Mouse (Mus musculus) hindbrain, embryonic 12.5 days (tissue): Measurements from ENCODE around the gene Lef1. TPM values are rescaled to one million over a fixed set of nuclear protein-coding genes. Genes with fewer than 3 reads are reported as not detected.

Experiments
- ATAC-seq: fragments of 200-750 bp; cut with Nextera tagmentation; 2 replicates; pipeline ENCODE4 v1.8.0; 2017; ENCODE audit warnings: moderate TSS enrichment; ENCODE audit not compliant: low FRiP score
- H3K27ac ChIP-seq: fragments of 300-500 bp; sonication (generic); 2 replicates; pipeline ENCODE4 v1.5.1; 2016; ENCODE audit warnings: mild to moderate bottlenecking
- H3K27me3 ChIP-seq: fragments of 300-500 bp; sonication (generic); 2 replicates; pipeline ENCODE4 v1.6.1; 2016; ENCODE audit warnings: mild to moderate bottlenecking
- H3K36me3 ChIP-seq: fragments of 300-500 bp; sonication (generic); 2 replicates; pipeline ENCODE4 v1.6.1; 2016; ENCODE audit warnings: mild to moderate bottlenecking
- H3K4me1 ChIP-seq: fragments of 300-500 bp; sonication (generic); 2 replicates; pipeline ENCODE4 v1.6.1; 2016
- H3K4me2 ChIP-seq: fragments of 300-500 bp; sonication (generic); replicated peaks from 2 replicates; pipeline ENCODE4 v1.6.1; 2016; ENCODE audit warnings: mild to moderate bottlenecking
- H3K4me3 ChIP-seq: fragments of 300-500 bp; sonication (generic); 2 replicates; pipeline ENCODE4 v1.5.1; 2016; ENCODE audit warnings: mild to moderate bottlenecking
- H3K9ac ChIP-seq: fragments of 300-500 bp; sonication (generic); 2 replicates; pipeline ENCODE4 v1.6.1; 2016; ENCODE audit warnings: mild to moderate bottlenecking, moderate library complexity
- H3K9me3 ChIP-seq: fragments of 300-500 bp; sonication (generic); replicated peaks from 2 replicates; pipeline ENCODE4 v1.6.1; 2016; ENCODE audit warnings: mild to moderate bottlenecking
- WGBS: fragments of 180-500 bp; shearing (Covaris S2); methylation state at CpG from one replicate; pipeline ENCODE4 v1.1.7; 2016; 5-methylcytosine and 5-hydroxymethylcytosine counted together
- polyA plus RNA-seq: library from polyadenylated mRNA; unstranded; fragments of >200 nt; fragmentation: Nextera tagmentation; extraction: Ambion mirVana; gene quantifications from 2 replicates; pipeline ENCODE4 v1.2.1, GENCODE M21; 2016

Gene Lef1
- polyA plus RNA-seq, 1 experiment from 2014 or later: 33.6 TPM

DNA sequence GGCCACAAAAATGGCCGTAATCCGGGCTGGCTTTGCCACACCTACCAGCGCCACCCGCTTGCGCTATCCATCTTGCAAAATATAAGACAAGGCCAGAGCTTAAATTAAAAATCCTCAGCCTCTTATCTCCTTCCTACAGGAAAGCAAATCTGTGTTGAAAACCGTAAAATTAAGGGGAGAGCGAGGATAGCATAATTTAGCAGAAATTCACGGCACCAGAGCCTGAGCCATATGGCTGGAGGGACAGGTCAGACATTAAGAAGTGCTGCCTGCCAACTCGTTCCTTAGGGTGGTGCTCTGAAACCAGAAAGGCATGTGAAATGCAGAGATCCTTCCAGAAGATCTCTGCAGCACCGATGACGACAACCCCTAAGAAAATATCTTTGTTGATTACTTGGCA, 70.7 kb downstream of the Lef1 start:
- Histone ChIP-seq H3K27ac (no peak overlapping the region), H3K4me2 (no peak overlapping the region), H3K4me3 (no peak overlapping the region), H3K36me3 (no peaks in the 10 kb centered on the region), H3K4me1 (0 out of 2 replicates have a peak, but pooled peaks cover under 1% of the 10 kb centered on the region), H3K27me3 (no peaks in the 10 kb centered on the region), H3K9ac (no peak overlapping the region), H3K9me3 (no peaks in the 10 kb centered on the region)
- WGBS: 87% methylated on average over 11 of the region's 11 CpGs
- no peak for ATAC-seq

DNA sequence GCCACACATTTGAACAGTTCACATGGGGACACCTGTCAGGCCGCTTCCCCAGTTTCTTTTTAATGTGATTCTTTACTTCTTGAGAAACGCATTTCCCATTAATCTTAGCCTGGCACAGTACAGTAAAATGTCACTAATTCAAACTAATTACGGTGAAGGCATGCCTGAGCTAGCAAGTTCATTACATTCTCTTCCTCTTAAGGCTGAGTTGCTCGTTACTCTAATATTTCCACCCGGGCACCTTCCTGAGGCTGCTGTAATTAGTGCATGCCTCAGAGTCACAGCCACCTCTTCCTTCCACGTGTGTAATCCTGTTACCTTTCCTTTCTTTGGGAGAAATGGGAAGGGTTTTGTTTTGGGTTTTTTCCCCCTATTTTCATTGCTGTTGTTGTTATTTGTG, 71.9 kb downstream of the Lef1 start:
- ATAC-seq: no peak
- Histone ChIP-seq H3K4me3 (no peak overlapping the region), H3K4me2 (no peak overlapping the region), H3K9ac (no peak overlapping the region), H3K4me1 (no peaks in the 10 kb centered on the region), H3K36me3 (no peaks in the 10 kb centered on the region), H3K27me3 (no peaks in the 10 kb centered on the region), H3K9me3 (no peaks in the 10 kb centered on the region), H3K27ac (no peak overlapping the region)
- WGBS: 63% methylated on average over 6 of the region's 6 CpGs

DNA sequence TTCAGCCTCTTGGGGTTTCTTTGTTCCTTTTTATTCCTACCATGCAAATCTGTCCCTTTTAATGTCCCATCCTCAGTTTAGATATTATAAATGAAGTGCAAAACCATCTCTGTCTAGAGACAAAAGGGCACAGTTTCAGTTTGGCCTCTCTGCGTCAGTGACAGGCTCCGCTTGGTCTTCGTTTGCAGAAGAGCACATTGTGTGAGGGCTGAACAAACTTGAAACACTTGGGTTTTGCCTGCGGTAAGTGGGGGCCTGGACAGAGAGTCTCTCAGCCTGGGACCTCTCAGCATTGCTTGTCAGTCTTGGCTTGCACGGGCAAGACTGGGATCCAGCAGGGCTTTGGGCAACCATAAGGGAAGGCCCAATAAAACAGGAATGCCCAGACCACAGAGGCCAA, 75.9 kb downstream of the Lef1 start:
- Histone ChIP-seq H3K27ac (no peak overlapping the region), H3K4me3 (no peak overlapping the region), H3K9ac (no peak overlapping the region), H3K9me3 (no peaks in the 10 kb centered on the region), H3K4me2 (no peak overlapping the region), H3K27me3 (no peaks in the 10 kb centered on the region), H3K36me3 (no peaks in the 10 kb centered on the region), H3K4me1 (no peaks in the 10 kb centered on the region)
- ATAC-seq: no peak
- 70% methylated on average over 5 of the region's 5 CpGs for WGBS

DNA sequence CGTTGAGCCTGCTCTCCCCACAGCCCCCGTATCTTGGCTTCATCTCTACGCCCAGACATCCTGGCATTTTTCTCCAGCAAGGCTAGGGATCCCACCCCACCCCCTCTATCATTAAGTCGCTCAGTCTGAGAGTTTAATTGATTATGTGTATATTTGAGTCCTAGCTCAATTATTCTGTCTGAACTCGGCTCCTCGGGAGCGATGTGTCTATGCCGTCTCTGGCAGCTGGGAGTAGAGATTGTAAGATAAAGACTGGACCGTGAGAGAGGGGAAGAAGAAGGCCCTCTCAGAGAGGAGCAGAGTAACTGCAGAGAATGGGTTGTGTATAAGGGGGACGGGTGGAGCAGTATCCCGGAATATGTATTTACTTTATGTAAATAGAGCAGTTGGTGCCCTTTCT, 80.0 kb downstream of the Lef1 start:
- H3K4me2 ChIP-seq: no peak overlapping the region
- no peaks in the 10 kb centered on the region for H3K4me1 ChIP-seq
- no peaks in the 10 kb centered on the region for H3K9me3 ChIP-seq
- 0 out of 2 replicates have a peak, but pooled peaks have one; percentile 22 for ATAC-seq
- H3K9ac ChIP-seq: no peak overlapping the region
- no peaks in the 10 kb centered on the region for H3K36me3 ChIP-seq
- no peak overlapping the region for H3K4me3 ChIP-seq
- 64% methylated on average over 11 of the region's 11 CpGs for WGBS
- H3K27ac ChIP-seq: no peak overlapping the region
- no peaks in the 10 kb centered on the region for H3K27me3 ChIP-seq

DNA sequence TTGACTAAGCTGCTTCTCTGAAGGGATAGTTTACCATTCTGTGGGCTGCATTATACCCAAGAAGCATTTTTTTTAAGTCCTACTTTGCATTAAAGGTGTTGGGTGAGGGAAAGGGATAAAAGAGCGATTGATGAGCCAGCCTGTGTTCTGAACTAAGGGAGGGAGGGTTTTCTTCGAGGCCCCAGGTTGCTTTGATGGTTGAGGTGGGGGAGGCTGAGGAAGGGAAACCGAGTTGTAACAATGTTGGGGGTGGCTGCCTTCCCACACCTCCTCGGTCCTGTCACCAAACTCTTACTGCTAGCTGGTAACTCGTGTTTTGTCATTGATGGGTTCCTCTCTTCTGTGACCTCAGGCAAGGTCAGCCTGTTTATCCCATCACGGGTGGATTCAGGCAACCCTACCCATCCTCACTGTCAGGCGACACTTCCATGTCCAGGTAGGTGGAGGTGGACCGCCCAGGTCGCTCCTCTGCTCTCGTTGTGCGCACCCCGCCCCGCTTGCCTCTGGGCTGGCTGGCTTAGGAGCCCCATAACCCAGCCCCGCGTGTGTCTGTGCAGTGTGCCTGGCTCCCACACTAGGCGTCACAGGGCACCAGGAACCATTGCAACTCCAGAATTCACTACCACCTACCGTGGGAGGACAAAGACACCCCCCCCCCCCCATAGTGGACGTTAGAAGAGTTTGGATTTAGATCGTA, 80.5 kb downstream of the Lef1 start:
- no peak for ATAC-seq
- H3K27me3 ChIP-seq: no peaks in the 10 kb centered on the region
- H3K9ac ChIP-seq: no peak overlapping the region
- no peaks in the 10 kb centered on the region for H3K36me3 ChIP-seq
- H3K4me2 ChIP-seq: no peak overlapping the region
- H3K9me3 ChIP-seq: no peaks in the 10 kb centered on the region
- WGBS: 85% methylated on average over 19 of the region's 19 CpGs
- H3K27ac ChIP-seq: no peak overlapping the region
- H3K4me1 ChIP-seq: no peaks in the 10 kb centered on the region; the same call in 1 of the 2 replicates
- H3K4me3 ChIP-seq: no peak overlapping the region

DNA sequence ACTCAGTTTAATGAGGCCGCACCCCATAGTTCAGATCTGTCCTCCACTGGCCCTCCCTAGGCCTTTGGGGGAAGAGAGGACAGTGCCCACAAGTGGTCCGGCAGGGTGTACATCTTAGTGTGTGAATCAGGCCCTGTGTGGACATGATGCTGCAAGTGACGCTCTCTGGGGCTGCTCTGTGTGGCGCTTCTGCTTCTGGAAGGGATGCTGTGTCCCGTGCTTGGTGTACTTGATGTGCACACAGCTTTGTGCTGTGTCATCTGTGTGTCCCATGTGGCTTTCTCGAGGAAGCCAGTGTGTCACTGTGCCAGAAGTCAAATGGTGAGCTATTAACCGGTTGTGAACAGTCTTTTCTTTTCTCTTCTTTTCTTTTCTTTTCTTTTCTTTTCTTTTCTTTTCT, 81.2 kb downstream of the Lef1 start:
- Histone ChIP-seq H3K9me3 (no peaks in the 10 kb centered on the region), H3K9ac (no peak overlapping the region), H3K36me3 (no peaks in the 10 kb centered on the region), H3K4me2 (no peak overlapping the region), H3K4me1 (peaks cover 4% of the 10 kb centered on the region; the same call in 1 of the 2 replicates), H3K27me3 (no peaks in the 10 kb centered on the region), H3K4me3 (no peak overlapping the region), H3K27ac (no peak overlapping the region)
- ATAC-seq: no peak; the same call in 1 of the 2 replicates
- 77% methylated on average over 7 of the region's 7 CpGs for WGBS

DNA sequence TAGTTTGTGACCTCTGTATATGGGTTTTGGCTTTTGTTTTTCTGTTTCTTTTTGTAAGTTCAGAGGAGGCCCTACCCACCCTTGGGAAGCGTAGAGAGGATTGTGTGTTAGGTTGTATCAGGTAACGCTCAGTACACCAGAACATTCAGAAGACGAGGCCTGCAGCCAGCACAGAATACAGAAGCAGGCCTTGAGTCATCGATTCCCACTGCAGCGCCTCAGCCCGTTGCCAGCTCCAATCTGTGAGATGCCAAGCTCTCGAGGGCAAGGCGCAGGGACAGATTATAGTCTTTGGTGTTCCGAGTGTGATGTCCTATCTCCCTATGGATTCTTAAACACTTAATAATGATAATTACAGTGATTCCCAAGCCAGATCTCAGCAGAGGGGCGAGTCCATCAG, 85.8 kb downstream of the Lef1 start:
- Histone ChIP-seq H3K4me2 (no peak overlapping the region), H3K9me3 (no peaks in the 10 kb centered on the region), H3K27me3 (no peaks in the 10 kb centered on the region), H3K9ac (no peak overlapping the region), H3K4me3 (no peak overlapping the region), H3K27ac (no peak overlapping the region), H3K4me1 (peaks cover 4% of the 10 kb centered on the region; the same call in 1 of the 2 replicates), H3K36me3 (no peaks in the 10 kb centered on the region)
- no peak for ATAC-seq
- WGBS: 61% methylated on average over 10 of the region's 10 CpGs

DNA sequence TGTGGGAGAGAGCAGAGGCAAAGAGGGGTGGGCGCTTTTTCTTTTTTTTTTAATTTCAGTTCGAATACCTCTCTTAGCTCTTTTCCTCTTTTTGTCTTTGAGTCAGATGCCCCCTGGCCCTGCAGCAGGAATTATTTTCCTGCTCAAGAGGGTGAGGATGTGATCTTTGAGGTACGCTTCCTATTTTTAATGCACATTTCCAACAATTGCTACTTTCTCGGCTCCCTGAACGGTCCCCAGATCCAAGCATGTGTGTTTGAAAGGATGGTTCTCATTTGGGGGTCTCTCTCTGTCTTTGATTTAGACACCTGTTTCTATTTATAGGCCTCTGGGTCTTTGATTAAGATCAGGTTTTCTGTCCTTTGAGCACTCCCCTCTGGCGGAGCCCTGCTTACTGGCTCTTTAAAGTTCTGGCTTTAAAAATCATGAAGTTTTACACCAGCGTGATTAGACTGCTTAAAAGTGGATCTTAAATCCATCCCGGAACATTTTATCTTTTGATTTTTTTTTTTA, 86.3 kb downstream of the Lef1 start:
- WGBS: 72% methylated on average over 8 of the region's 8 CpGs

DNA sequence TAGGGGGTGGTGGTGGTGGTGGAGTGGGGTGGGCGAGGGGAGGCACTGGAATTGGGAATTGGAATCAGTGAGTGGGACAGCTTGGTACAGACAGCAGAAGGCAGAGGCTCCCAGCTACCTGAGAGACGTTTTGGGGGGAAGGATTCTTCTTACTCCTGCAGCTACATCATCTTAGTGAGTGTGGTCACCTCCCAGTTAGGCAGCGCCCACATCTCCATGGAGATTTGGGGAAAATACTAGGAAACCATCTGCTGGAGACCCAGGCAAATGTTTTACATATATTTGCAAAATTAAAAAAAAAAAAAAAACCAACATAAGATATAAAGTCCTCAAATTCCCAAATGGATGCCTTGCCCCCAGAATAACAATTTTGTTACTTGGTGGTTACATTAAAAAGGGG, 88.7 kb downstream of the Lef1 start:
- no peak for ATAC-seq
- H3K27ac ChIP-seq: no peak overlapping the region
- H3K27me3 ChIP-seq: no peaks in the 10 kb centered on the region
- 75% methylated on average over 3 of the region's 3 CpGs for WGBS
- H3K4me3 ChIP-seq: no peak overlapping the region
- no peak overlapping the region for H3K4me2 ChIP-seq
- peaks cover 10% of the 10 kb centered on the region for H3K4me1 ChIP-seq
- H3K9ac ChIP-seq: no peak overlapping the region
- H3K9me3 ChIP-seq: no peaks in the 10 kb centered on the region
- H3K36me3 ChIP-seq: no peaks in the 10 kb centered on the region

More for the DNA sequence above, 86.3 kb downstream of the Lef1 start:
- no peaks in the 10 kb centered on the region for H3K36me3 ChIP-seq
- peaks cover 4% of the 10 kb centered on the region; the same call in 1 of the 2 replicates for H3K4me1 ChIP-seq
- no peak overlapping the region for H3K27ac ChIP-seq
- H3K9ac ChIP-seq: no peak overlapping the region
- H3K4me2 ChIP-seq: no peak overlapping the region
- no peak overlapping the region for H3K4me3 ChIP-seq
- no peak for ATAC-seq
- no peaks in the 10 kb centered on the region for H3K27me3 ChIP-seq
- H3K9me3 ChIP-seq: no peaks in the 10 kb centered on the region

DNA sequence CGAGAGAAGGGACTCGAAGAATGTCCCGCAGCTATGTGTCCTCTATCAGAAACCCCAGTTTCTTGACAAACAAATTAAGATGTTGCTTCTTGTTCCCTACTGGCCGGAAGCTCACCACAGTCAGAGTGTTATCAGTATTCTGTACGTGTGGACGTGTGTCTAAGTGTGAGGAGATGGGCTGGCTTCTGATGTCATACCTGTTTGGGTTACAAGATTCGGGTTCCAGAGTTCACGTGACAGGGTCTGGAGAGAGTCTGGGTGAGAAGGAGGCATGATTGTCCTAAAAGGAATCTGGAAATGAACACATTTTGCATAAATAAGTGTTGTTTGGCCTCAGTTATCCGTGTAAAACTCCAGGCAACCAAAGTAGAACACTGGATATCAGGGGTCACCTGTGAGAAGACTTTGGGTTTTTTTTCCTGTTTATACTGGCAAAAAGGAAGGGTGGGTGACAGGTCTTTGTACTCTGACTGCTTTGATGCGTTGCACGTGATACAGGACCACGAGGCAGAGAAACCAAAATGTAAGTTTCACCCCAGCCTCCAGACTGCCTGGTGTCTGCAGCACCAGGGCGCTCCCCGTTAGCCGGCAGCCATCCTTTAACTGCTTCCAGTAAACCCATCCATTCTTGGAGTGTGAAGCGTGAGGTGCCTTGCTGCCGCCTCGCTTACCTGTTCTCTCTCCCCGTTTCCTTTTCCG, 89.5 kb downstream of the Lef1 start:
- WGBS: 81% methylated on average over 20 of the region's 20 CpGs
- Histone ChIP-seq H3K9ac (no peak overlapping the region), H3K9me3 (no peaks in the 10 kb centered on the region), H3K4me1 (peaks cover 10% of the 10 kb centered on the region), H3K36me3 (no peaks in the 10 kb centered on the region), H3K4me2 (no peak overlapping the region), H3K4me3 (no peak overlapping the region), H3K27me3 (no peaks in the 10 kb centered on the region), H3K27ac (no peak overlapping the region)
- ATAC-seq: no peak

DNA sequence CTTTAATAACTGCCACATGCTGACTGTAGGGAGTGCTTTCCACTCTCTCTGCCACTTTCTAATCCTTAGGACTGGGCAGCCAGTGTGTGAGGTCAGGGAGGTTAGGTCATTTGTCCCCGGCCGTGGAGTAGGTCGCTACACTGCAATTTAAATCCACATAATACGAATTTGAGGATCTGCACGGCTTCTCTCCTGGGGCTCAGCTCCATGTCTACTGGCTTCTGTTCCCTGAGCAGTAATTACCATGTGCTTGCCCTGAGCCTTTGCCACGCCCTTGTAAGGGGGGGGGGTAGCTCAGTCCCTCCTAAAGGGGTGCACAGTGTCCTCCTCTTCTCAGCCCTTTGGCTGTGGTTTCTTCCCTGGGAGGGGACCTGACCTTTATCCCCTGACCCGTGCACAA, 92.0 kb downstream of the Lef1 start:
- no peak overlapping the region for H3K4me2 ChIP-seq
- H3K4me1 ChIP-seq: peaks cover 6% of the 10 kb centered on the region
- no peaks in the 10 kb centered on the region for H3K36me3 ChIP-seq
- ATAC-seq: no peak
- no peak overlapping the region for H3K9ac ChIP-seq
- no peaks in the 10 kb centered on the region for H3K27me3 ChIP-seq
- 35% methylated on average over 7 of the region's 7 CpGs for WGBS
- no peaks in the 10 kb centered on the region for H3K9me3 ChIP-seq
- H3K27ac ChIP-seq: no peak overlapping the region
- no peak overlapping the region for H3K4me3 ChIP-seq

DNA sequence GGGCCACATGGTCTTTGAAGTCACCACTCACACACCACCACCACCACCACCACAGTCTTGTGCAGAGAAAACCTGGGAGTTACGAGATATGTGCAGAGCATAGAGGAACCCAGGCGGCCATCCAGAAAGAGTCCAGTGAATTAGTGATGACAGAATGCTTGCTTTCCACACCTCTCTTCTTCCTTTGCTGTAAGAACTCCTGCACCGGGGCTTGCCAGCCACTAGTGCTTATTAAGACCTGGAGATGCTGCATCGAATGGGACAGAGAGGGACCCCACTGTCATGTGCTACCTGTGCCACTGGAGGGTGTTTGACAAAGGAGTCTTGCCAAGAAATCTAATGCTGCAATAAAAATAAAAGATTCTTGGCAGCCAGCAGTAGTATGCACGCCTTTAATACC, 97.6 kb downstream of the Lef1 start:
- Histone ChIP-seq H3K36me3 (no peaks in the 10 kb centered on the region), H3K4me2 (no peak overlapping the region), H3K27ac (no peak overlapping the region), H3K9ac (no peak overlapping the region), H3K4me1 (0 out of 2 replicates have a peak, but pooled peaks cover 5% of the 10 kb centered on the region), H3K27me3 (no peaks in the 10 kb centered on the region), H3K4me3 (no peak overlapping the region), H3K9me3 (no peaks in the 10 kb centered on the region)
- 85% methylated on average over 5 of the region's 5 CpGs for WGBS
- ATAC-seq: no peak
